Mouse (Mus musculus) adrenal gland, postnatal 4 days (tissue): Measurements from ENCODE around the gene Zfp64. TPM values are rescaled to one million over a fixed set of nuclear protein-coding genes. Genes with fewer than 3 reads are reported as not detected.
"Not testable (repeated sequence)": the region's sequence is repeated elsewhere in the genome, so short reads cannot be mapped to it uniquely, and the experiment has no call there.

ENCODE experiments used
- DNase-seq, 2 experiments: peaks; one replicate each; pipeline ENCODE4 v3.0.0; 2021 to 2022; ENCODE audit warnings: low spot score in 2 of 2, mixed read lengths in 2 of 2
- total RNA-seq, 2 experiments: library from RNA; stranded (reverse); gene quantifications; 2 replicates each; pipeline ENCODE4 v1.2.3; 2021

The Zfp64 gene
- total RNA-seq, 2 experiments from 2014 or later: 25.7 to 26.1 TPM

- no peak for DNase-seq
These were observed 98.7 kb downstream of the Zfp64 start for GRCm38 (mm10) chr2:168856638-168857037.

- no peak for DNase-seq
These were observed 100.6 kb downstream of the Zfp64 start for GRCm38 (mm10) chr2:168854777-168855176.

- DNase-seq: not testable (repeated sequence)
These were observed 101.5 kb downstream of the Zfp64 start for GRCm38 (mm10) chr2:168853869-168854268.

GRCm38 (mm10) chr2:168851545-168851944 is 103.8 kb downstream of the Zfp64 start:
- DNase-seq: no peak

GRCm38 (mm10) chr2:168848553-168848952 is 106.8 kb downstream of the Zfp64 start:
- no peak for DNase-seq

- no peak for DNase-seq
These were observed 109.1 kb downstream of the Zfp64 start for GRCm38 (mm10) chr2:168846180-168846720.

Other genes starting within 250 kb of the Zfp64 start
- 10 to 100 TPM; 85.3 to 88.5 TPM for gene Atp9a, start 213.2 kb downstream of the Zfp64 start, total RNA-seq
- under 1 TPM; 0.31 to 0.59 TPM for gene Sall4, start 187.6 kb downstream of the Zfp64 start, total RNA-seq